Mouse (Mus musculus): ENCODE data around the gene Kif1b. TPM values are rescaled to one million over a fixed set of nuclear protein-coding genes. Genes with fewer than 3 reads are reported as not detected.
"Not testable (repeated sequence)": the region's sequence is repeated elsewhere in the genome, so short reads cannot be mapped to it uniquely, and the experiment has no call there.

The Kif1b gene
- total and polyA plus RNA-seq, 2 experiments from 2014 or later: 215 to 425 TPM

GRCm38 (mm10) chr4:149220481-149220880, 87.0 kb downstream of the Kif1b start:
- no peaks in the 10 kb centered on the region for H3K27me3 ChIP-seq (ENCODE audit: insufficient read depth, low read length)
- 41% methylated on average over 17 of the region's 17 CpGs for WGBS
- H3K4me1 ChIP-seq (ENCODE audit: insufficient read depth, low read length): no peaks in the 10 kb centered on the region
- ATAC-seq (ENCODE audit: low FRiP score) (no peak), DNase-seq (ENCODE audit: low spot score) (peak; percentile 35)
- H3K36me3 ChIP-seq (ENCODE audit: insufficient read depth, low read length): peaks cover 65% of the 10 kb centered on the region
- H3K4me2 ChIP-seq (ENCODE audit: low read depth, low read length, poor library complexity, severe bottlenecking): no peak overlapping the region
- TF ChIP-seq CTCF (IDR thresholded peaks at IDR 0.05): no peak
- peak overlapping the region; percentile 69 for H3K27ac ChIP-seq (ENCODE audit: low read depth, low read length)
- no peak overlapping the region for H3K4me3 ChIP-seq (ENCODE audit: low read depth, low read length)
- H3K9ac ChIP-seq (replicated peaks; ENCODE audit: low read length, poor library complexity, severe bottlenecking): 0 out of 2 replicates have a peak overlapping the region, but pooled peaks have one; percentile 29
- H3K9me3 ChIP-seq (ENCODE audit: low read length): no peaks in the 10 kb centered on the region

- H3K36me3 ChIP-seq (ENCODE audit: insufficient read depth, low read length): peaks cover 65% of the 10 kb centered on the region
- no peaks in the 10 kb centered on the region for H3K9me3 ChIP-seq (ENCODE audit: low read length)
- no peak for TF ChIP-seq CTCF (IDR thresholded peaks at IDR 0.05)
- H3K9ac ChIP-seq (replicated peaks; ENCODE audit: low read length, poor library complexity, severe bottlenecking): no peak overlapping the region
- peak overlapping the region; percentile 69; the same call in 1 of the 2 replicates for H3K27ac ChIP-seq (ENCODE audit: low read depth, low read length)
- H3K4me1 ChIP-seq (ENCODE audit: insufficient read depth, low read length): no peaks in the 10 kb centered on the region
- DNase-seq (ENCODE audit: low spot score): peak; percentile 83
- H3K4me3 ChIP-seq (ENCODE audit: low read depth, low read length): no peak overlapping the region
- 16% methylated on average over 5 of the region's 5 CpGs for WGBS
- no peak for ATAC-seq (ENCODE audit: low FRiP score)
- no peak overlapping the region for H3K4me2 ChIP-seq (ENCODE audit: low read depth, low read length, poor library complexity, severe bottlenecking)
- H3K27me3 ChIP-seq (ENCODE audit: insufficient read depth, low read length): no peaks in the 10 kb centered on the region
Observed at GRCm38 (mm10) chr4:149220042-149220473, 87.4 kb downstream of the Kif1b start.

DNA sequence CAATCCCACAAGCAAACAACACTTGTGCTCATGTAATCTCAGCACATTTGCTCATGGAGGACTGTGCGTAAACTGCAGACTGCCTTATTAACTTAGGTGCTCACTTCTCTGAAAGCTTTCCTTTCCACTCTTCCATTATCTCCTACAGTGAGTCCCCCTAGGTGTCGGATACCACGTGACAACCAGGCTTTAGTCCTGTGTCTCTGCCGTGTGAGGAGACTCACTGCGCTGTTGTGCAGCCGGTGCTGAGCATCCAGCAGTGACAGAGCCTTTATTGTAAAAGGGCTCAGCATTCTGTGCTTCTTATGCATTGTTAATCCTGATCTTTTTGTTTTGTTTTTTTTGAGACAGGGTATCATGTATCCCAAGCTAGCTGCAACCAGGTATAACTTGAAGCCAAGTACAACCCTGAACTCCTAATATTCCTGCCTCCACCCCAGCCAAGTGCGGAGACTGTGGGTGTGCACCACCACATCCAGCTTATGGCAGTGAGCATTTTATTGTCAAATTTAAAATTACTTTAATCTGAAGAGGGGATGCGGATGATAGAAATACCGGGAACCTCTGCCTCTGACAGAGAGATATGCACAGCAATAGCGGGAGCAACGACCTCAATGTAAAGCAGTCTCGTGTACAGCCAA, 88.0 kb downstream of the Kif1b start:
- Histone ChIP-seq H3K4me1 (ENCODE audit: insufficient read depth, low read length) (no peaks in the 10 kb centered on the region), H3K36me3 (ENCODE audit: insufficient read depth, low read length) (peaks cover 65% of the 10 kb centered on the region), H3K4me3 (ENCODE audit: low read depth, low read length) (no peak overlapping the region), H3K27ac (ENCODE audit: low read depth, low read length) (peak overlapping the region; percentile 69), H3K4me2 (ENCODE audit: low read depth, low read length, poor library complexity, severe bottlenecking) (no peak overlapping the region), H3K27me3 (ENCODE audit: insufficient read depth, low read length) (no peaks in the 10 kb centered on the region), H3K9me3 (ENCODE audit: low read length) (no peaks in the 10 kb centered on the region), H3K9ac (replicated peaks; ENCODE audit: low read length, poor library complexity, severe bottlenecking) (0 out of 2 replicates have a peak overlapping the region, but pooled peaks have one; percentile 13)
- 49% methylated on average over 12 of the region's 12 CpGs for WGBS
- DNase-seq (ENCODE audit: low spot score): peak; percentile 40
- ATAC-seq (ENCODE audit: low FRiP score): no peak
- no peak for TF ChIP-seq CTCF (IDR thresholded peaks at IDR 0.05)

DNA sequence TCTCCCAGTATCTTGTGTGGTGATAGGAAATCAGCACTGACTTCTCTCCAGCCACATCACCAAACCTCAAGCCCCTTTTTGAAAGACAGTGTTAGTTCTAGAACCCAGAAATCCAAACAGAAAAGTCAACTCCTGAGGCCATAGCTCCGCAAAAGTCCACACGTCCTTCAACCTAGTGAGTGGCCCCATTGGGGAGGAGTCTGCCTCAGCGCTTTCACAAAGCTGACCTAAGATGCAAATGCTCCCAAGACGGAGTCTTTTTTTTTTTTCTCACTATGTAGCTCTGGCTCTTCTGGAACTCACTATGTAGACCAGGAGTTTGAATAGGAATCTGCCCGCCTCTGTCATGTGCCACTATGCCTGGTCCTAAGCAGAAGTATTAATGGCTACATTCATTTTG, 89.0 kb downstream of the Kif1b start:
- Histone ChIP-seq H3K36me3 (ENCODE audit: insufficient read depth, low read length) (peaks cover 62% of the 10 kb centered on the region), H3K9me3 (ENCODE audit: low read length) (no peaks in the 10 kb centered on the region), H3K4me2 (ENCODE audit: low read depth, low read length, poor library complexity, severe bottlenecking) (no peak overlapping the region), H3K27ac (ENCODE audit: low read depth, low read length) (no peak overlapping the region), H3K9ac (replicated peaks; ENCODE audit: low read length, poor library complexity, severe bottlenecking) (no peak overlapping the region), H3K27me3 (ENCODE audit: insufficient read depth, low read length) (no peaks in the 10 kb centered on the region), H3K4me1 (ENCODE audit: insufficient read depth, low read length) (no peaks in the 10 kb centered on the region), H3K4me3 (ENCODE audit: low read depth, low read length) (no peak overlapping the region)
- TF ChIP-seq CTCF (IDR thresholded peaks at IDR 0.05): no peak
- ATAC-seq (ENCODE audit: low FRiP score) (no peak), DNase-seq (ENCODE audit: low spot score) (no peak)
- WGBS: 89% methylated on average over 5 of the region's 5 CpGs

DNA sequence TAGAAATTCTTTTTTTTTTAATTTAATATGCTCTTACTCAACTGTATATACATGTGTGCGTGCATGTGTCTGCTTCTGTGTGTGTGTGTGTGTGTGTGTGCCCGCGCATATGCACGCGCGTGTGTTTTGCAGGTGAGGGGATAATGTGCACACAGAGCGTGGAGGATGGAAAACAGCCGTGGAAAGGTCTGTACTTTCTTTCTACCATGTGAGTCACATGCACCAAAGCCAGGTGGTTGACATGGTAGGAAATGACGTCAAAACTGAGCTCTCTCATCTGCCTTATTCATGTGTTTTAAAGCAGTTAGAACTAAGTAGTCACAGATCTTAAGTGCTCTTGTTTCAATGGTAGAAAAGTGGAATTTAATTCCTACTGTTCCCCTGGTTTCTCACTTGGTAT, 91.5 kb downstream of the Kif1b start:
- Histone ChIP-seq H3K4me2 (ENCODE audit: low read depth, low read length, poor library complexity, severe bottlenecking) (no peak overlapping the region), H3K9me3 (ENCODE audit: low read length) (no peaks in the 10 kb centered on the region), H3K9ac (replicated peaks; ENCODE audit: low read length, poor library complexity, severe bottlenecking) (no peak overlapping the region), H3K4me1 (ENCODE audit: insufficient read depth, low read length) (no peaks in the 10 kb centered on the region), H3K27ac (ENCODE audit: low read depth, low read length) (no peak overlapping the region), H3K27me3 (ENCODE audit: insufficient read depth, low read length) (no peaks in the 10 kb centered on the region), H3K36me3 (ENCODE audit: insufficient read depth, low read length) (peaks cover 59% of the 10 kb centered on the region), H3K4me3 (ENCODE audit: low read depth, low read length) (no peak overlapping the region)
- 89% methylated on average over 9 of the region's 9 CpGs for whole genome bisulfite sequencing
- ATAC-seq (ENCODE audit: low FRiP score) (no peak), DNase-seq (ENCODE audit: low spot score) (no peak)
- TF ChIP-seq CTCF (IDR thresholded peaks at IDR 0.05): no peak

DNA sequence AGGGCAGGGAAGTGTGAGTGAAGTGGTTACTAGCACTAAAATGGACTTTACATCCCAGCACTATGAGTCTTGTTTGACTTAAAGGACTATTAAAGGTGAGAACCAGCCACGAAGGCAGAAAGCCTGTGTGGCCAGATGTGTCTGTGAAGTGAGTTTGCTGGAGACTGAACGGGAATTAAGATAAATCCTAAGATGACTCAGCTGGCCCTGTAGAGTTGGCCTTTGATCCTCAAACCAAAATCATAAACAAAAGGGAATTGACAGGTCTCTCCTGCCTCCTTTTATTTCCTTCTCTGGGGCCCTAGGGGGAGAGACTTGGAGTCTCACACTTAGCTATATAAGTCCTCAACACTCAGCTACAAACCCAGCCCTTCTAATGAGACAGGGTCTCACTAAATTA, 92.1 kb downstream of the Kif1b start:
- no peak overlapping the region for H3K4me2 ChIP-seq (ENCODE audit: low read depth, low read length, poor library complexity, severe bottlenecking)
- H3K4me1 ChIP-seq (ENCODE audit: insufficient read depth, low read length): no peaks in the 10 kb centered on the region
- no peak overlapping the region for H3K4me3 ChIP-seq (ENCODE audit: low read depth, low read length)
- no peak for ATAC-seq (ENCODE audit: low FRiP score)
- no peaks in the 10 kb centered on the region for H3K27me3 ChIP-seq (ENCODE audit: insufficient read depth, low read length)
- H3K27ac ChIP-seq (ENCODE audit: low read depth, low read length): no peak overlapping the region
- 43% methylated on average over 2 of the region's 2 CpGs for WGBS
- TF ChIP-seq CTCF (IDR thresholded peaks at IDR 0.05): no peak
- no peak for DNase-seq (ENCODE audit: low spot score)
- peaks cover 58% of the 10 kb centered on the region for H3K36me3 ChIP-seq (ENCODE audit: insufficient read depth, low read length)
- no peaks in the 10 kb centered on the region for H3K9me3 ChIP-seq (ENCODE audit: low read length)
- H3K9ac ChIP-seq (replicated peaks; ENCODE audit: low read length, poor library complexity, severe bottlenecking): no peak overlapping the region

- not testable (repeated sequence) for H3K4me1 ChIP-seq (ENCODE audit: insufficient read depth, low read length); H3K9ac ChIP-seq (replicated peaks; ENCODE audit: low read length, poor library complexity, severe bottlenecking); H3K27ac ChIP-seq (ENCODE audit: low read depth, low read length); DNase-seq (ENCODE audit: low spot score); H3K4me2 ChIP-seq (ENCODE audit: low read depth, low read length, poor library complexity, severe bottlenecking); H3K4me3 ChIP-seq (ENCODE audit: low read depth, low read length); ATAC-seq (ENCODE audit: low FRiP score); H3K9me3 ChIP-seq (ENCODE audit: low read length); H3K27me3 ChIP-seq (ENCODE audit: insufficient read depth, low read length)
- H3K36me3 ChIP-seq (ENCODE audit: insufficient read depth, low read length): peaks cover 63% of the 10 kb centered on the region
- 100% methylated on average over 2 of the region's 2 CpGs for WGBS
Observed at GRCm38 (mm10) chr4:149214468-149214867, 93.0 kb downstream of the Kif1b start.

Data from midbrain, postnatal 0 days (tissue).